Mouse (Mus musculus) CH12.LX (cell line): ENCODE results near the gene Ovca2. TPM values are rescaled to one million over a fixed set of nuclear protein-coding genes. Genes with fewer than 3 reads are reported as not detected.

Source experiments
- DNase-seq: peaks from one replicate; pipeline ENCODE4 v3.0.0-alpha.2; 2013; ENCODE audit errors: extremely low read depth
- H3K27ac ChIP-seq: 2 replicates; pipeline ENCODE4 v1.5.1; 2012; ENCODE audit warnings: low read depth, mild to moderate bottlenecking, control low read depth, moderate library complexity; ENCODE audit not compliant: insufficient read depth
- H3K27me3 ChIP-seq: replicated peaks from 2 replicates; pipeline ENCODE3; 2012; ENCODE audit warnings: inconsistent platforms
- H3K36me3 ChIP-seq, 2 experiments: replicated peaks in 1 of 2; 2 replicates each; pipeline versions ENCODE3 to v1.6.1; 2012; ENCODE audit warnings: inconsistent platforms in 1 of 2, low read length in 1 of 2, mild to moderate bottlenecking in 1 of 2, mixed read lengths in 1 of 2, moderate library complexity in 1 of 2; ENCODE audit not compliant: control insufficient read depth in 1 of 2, insufficient read depth in 1 of 2
- H3K4me1 ChIP-seq, 2 experiments: 2 replicates each; pipeline ENCODE4 v1.6.1; 2012; ENCODE audit warnings: inconsistent platforms in 1 of 2, moderate library complexity in 1 of 2; ENCODE audit not compliant: insufficient read depth in 2 of 2, control insufficient read depth in 1 of 2
- H3K4me2 ChIP-seq: 2 replicates; pipeline ENCODE4 v1.6.1; 2012; ENCODE audit warnings: low read depth, mild to moderate bottlenecking, control low read depth; ENCODE audit not compliant: poor library complexity, insufficient read depth, severe bottlenecking
- H3K4me3 ChIP-seq, 3 experiments: fragments of 150-350 bp in 1 of 3; sonication (generic) in 1 of 3; replicated peaks in 1 of 3; 2 replicates each; pipeline versions ENCODE3 to v1.5.1; 2011 to 2012; ENCODE audit warnings: low read depth in 2 of 3, low read length in 2 of 3, mild to moderate bottlenecking in 2 of 3, moderate library complexity in 2 of 3, control low read depth in 1 of 3, improper control_type of control experiment in 1 of 3, inconsistent platforms in 1 of 3, mixed read lengths in 1 of 3; ENCODE audit not compliant: poor library complexity in 1 of 3
- H3K79me2 ChIP-seq: replicated peaks from 2 replicates; pipeline ENCODE4 v1.6.1; 2012; ENCODE audit warnings: mild to moderate bottlenecking, moderate library complexity; ENCODE audit not compliant: control insufficient read depth, poor library complexity, insufficient read depth, severe bottlenecking; ENCODE audit errors: extremely low read depth
- H3K9ac ChIP-seq: 2 replicates; pipeline ENCODE4 v1.6.1; 2012; ENCODE audit warnings: low read depth, mild to moderate bottlenecking, control low read depth, moderate library complexity; ENCODE audit not compliant: insufficient read depth
- H3K9me3 ChIP-seq: replicated peaks from 2 replicates; pipeline ENCODE3; 2012; ENCODE audit warnings: low read length, inconsistent platforms, mixed read lengths
- CHD2 ChIP-seq: IDR thresholded peaks from 2 replicates; pipeline ENCODE4 v1.6.1; 2011; ENCODE audit warnings: low read length, improper control_type of control experiment
- E2F4 ChIP-seq: IDR thresholded peaks from 2 replicates; pipeline ENCODE4 v1.6.1; 2011; ENCODE audit warnings: low read depth, low read length, improper control_type of control experiment; ENCODE audit not compliant: insufficient replicate concordance
- ELF1 ChIP-seq: IDR thresholded peaks from 2 replicates; pipeline ENCODE4 v1.6.1; 2014; ENCODE audit warnings: low read depth, mild to moderate bottlenecking, inconsistent platforms, low read length, improper control_type of control experiment
- EP300 ChIP-seq: IDR thresholded peaks from 2 replicates; pipeline ENCODE4 v1.6.1; 2011; ENCODE audit warnings: low read length, improper control_type of control experiment
- ETS1 ChIP-seq: conservative IDR thresholded peaks from 2 replicates; pipeline ENCODE4 v1.6.1; 2012; ENCODE audit warnings: low read depth, mild to moderate bottlenecking, inconsistent platforms, low read length, improper control_type of control experiment, moderate library complexity
- HCFC1 ChIP-seq: IDR thresholded peaks from 2 replicates; pipeline ENCODE4 v1.6.1; 2012; ENCODE audit warnings: low read depth, mild to moderate bottlenecking, inconsistent platforms, low read length, improper control_type of control experiment
- JUN ChIP-seq: IDR thresholded peaks from 2 replicates; pipeline ENCODE4 v1.6.1; 2011; ENCODE audit warnings: low read depth, mild to moderate bottlenecking, low read length, improper control_type of control experiment, moderate library complexity; ENCODE audit not compliant: insufficient read depth
- KAT2A ChIP-seq: IDR thresholded peaks from 2 replicates; pipeline ENCODE4 v1.6.1; 2012; ENCODE audit warnings: low read length, improper control_type of control experiment, inconsistent platforms; ENCODE audit not compliant: insufficient replicate concordance
- MAX ChIP-seq: IDR thresholded peaks from 2 replicates; pipeline ENCODE4 v1.6.1; 2011; ENCODE audit warnings: low read length, improper control_type of control experiment
- MXI1 ChIP-seq: IDR thresholded peaks from 2 replicates; pipeline ENCODE4 v1.6.1; 2011; ENCODE audit warnings: mild to moderate bottlenecking, low read depth, low read length, improper control_type of control experiment
- NELFE ChIP-seq: IDR thresholded peaks from 2 replicates; pipeline ENCODE4 v1.6.1; 2011; ENCODE audit warnings: low read depth, low read length, improper control_type of control experiment
- PAX5 ChIP-seq: IDR thresholded peaks from 2 replicates; pipeline ENCODE4 v1.6.1; 2012; ENCODE audit warnings: low read length, inconsistent platforms, mixed read lengths
- RAD21 ChIP-seq: IDR thresholded peaks from 2 replicates; pipeline ENCODE4 v1.6.1; 2011; ENCODE audit warnings: low read depth, mild to moderate bottlenecking, low read length, improper control_type of control experiment, moderate library complexity
- RCOR1 ChIP-seq: conservative IDR thresholded peaks from 2 replicates; pipeline ENCODE4 v1.6.1; 2012; ENCODE audit warnings: low read depth, mild to moderate bottlenecking, inconsistent platforms, low read length, improper control_type of control experiment
- SIN3A ChIP-seq: IDR thresholded peaks from 2 replicates; pipeline ENCODE4 v1.6.1; 2012; ENCODE audit warnings: low read length, improper control_type of control experiment, inconsistent platforms
- TCF12 ChIP-seq: IDR thresholded peaks from 2 replicates; pipeline ENCODE4 v1.6.1; 2014; ENCODE audit warnings: low read depth, mild to moderate bottlenecking, inconsistent platforms, low read length, improper control_type of control experiment
- ZKSCAN1 ChIP-seq: IDR thresholded peaks from 2 replicates; pipeline ENCODE4 v1.6.1; 2012; ENCODE audit warnings: low read depth, inconsistent platforms, low read length, improper control_type of control experiment, borderline replicate concordance
- ZNF384 ChIP-seq: IDR thresholded peaks from 2 replicates; pipeline ENCODE4 v1.6.1; 2012; ENCODE audit warnings: low read depth, low read length, improper control_type of control experiment, inconsistent platforms
- dilution Hi-C: fragments of 300-500 bp; cut with MboI; formaldehyde crosslinking; loops from 2 replicates; pipeline ENCODE4 v1.14.3; 2020; ENCODE audit warnings: low sequenced_read_pairs; ENCODE audit not compliant: extremely low pct_unique_long_range_greater_than_20kb, extremely low pct_ligation_motif_present
- in situ Hi-C: fragments of 300-500 bp; cut with MboI; formaldehyde crosslinking; loops from 3 replicates; pipeline ENCODE4 v1.14.3; 2019; ENCODE audit warnings: low sequenced_read_pairs, low pct_ligation_motif_present, low pct_unique_long_range_greater_than_20kb, mixed read lengths
- polyA plus RNA-seq: library from polyadenylated mRNA; unstranded; fragments of >175 nt; gene quantifications from 2 replicates; pipeline ENCODE4 v1.2.1, GENCODE M21; 2012; ENCODE audit warnings: low read depth; ENCODE audit not compliant: insufficient read length
- total RNA-seq, 2 experiments: library from RNA; depleted of rRNA; stranded (reverse); fragments of 300-350 nt in 1 of 2; fragments of >200 nt in 1 of 2; gene quantifications; 2 replicates each; pipeline ENCODE4 v1.2.3; 2012 to 2014

Gene Ovca2
- total and polyA plus RNA-seq, 3 experiments: 20.7 to 86.9 (median 32.1) TPM

DNA sequence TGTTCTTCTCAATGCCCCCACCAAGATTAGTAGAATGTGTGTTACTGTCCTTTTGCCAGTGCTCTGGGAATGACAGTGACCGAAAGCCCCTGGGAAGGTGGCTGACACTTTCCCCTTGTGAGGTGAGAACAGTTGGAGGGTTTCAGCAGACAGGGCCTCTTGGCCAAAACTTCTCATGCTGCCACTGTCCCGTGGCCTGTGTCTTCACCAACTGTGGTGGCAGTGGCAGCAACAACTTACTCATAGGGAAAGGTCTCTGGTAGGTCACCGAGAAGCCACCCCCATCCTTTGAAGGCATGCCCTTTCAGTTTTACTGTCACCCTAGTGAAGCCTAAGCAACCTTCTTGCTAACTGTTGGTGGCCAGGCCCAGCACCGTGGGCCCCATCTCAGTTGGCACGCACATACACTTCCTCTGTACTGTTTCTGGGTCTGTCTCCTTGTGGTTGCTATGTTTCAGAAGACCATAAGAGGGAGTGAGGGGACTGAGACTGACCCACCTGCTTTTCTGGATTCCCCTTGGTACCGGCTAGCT lies 24.5 kb downstream of the Ovca2 start (continued):
- TF ChIP-seq JUN: peak; percentile 84; the same call in 1 of the 2 replicates
- TF ChIP-seq E2F4: no peak
- TF ChIP-seq ZKSCAN1: no peak
- TF ChIP-seq ZNF384: 0 out of 2 replicates have a peak, but pooled peaks have one; percentile 28
- peak; percentile 94 for TF ChIP-seq EP300
- peak; percentile 91 for TF ChIP-seq SIN3A
- 0 out of 2 replicates have a peak, but pooled peaks have one; percentile 22 for TF ChIP-seq KAT2A
- peak; percentile 96 for TF ChIP-seq ETS1
- peak; percentile 80 for TF ChIP-seq CHD2
- TF ChIP-seq NELFE: peak; percentile 54; the same call in 1 of the 2 replicates
- TF ChIP-seq MAX: peak; percentile 76
- no peak for TF ChIP-seq PAX5
- TF ChIP-seq RAD21: peak; percentile 74
- peak; percentile 71 for TF ChIP-seq MXI1
- TF ChIP-seq RCOR1: peak; percentile 83

DNA sequence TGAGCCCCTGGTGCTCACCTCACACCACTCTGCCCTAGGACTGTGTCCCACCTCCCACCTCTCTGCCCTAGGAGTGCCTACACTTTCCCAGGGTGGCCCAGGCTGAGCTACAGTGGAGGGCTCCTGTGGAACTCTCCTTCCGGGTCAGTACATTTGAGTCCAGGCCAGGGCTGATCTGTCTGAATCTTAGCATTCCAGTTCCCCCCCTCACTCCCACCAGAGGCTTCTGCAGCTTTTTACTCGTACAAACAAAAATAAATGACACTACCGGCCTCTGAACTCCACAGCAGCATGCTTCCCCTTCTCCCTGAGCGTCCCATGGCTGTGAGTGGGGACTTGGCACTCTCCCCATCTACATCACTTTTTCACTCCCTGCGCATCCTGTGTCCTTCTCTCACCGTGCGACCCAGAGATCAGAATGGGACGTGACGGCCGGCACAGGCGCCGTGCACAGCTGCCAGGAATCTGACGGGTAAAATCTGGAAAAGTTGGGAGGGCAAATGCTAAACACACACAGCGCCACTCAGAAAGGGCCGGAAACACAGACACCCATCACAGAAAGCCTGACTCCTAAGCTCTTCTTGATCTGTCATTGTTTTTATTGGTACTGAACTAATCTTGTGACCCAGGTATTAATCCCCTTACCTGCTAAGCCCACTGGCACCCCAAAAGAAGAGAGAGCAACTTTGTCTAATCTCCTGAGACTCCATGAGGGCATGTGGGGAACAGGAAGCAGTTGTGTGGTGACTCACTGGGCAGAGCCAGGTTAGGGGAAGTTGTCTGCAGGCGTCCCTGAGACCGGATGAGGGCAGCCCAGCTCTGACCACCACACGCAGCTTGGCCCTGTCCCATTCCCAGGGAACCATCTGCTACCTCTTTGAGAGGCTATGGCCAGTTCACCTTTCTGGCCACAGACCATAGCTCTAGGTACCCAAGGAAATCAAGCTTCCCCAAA lies 25.8 kb downstream of the Ovca2 start:
- Histone ChIP-seq H3K4me1 (peaks cover 17 to 64% of the 10 kb centered on the region in 2 experiments), H3K4me2 (0 out of 2 replicates have a peak overlapping the region, but pooled peaks have one; percentile 0), H3K27me3 (no peaks in the 10 kb centered on the region), H3K79me2 (no peaks in the 10 kb centered on the region), H3K27ac (peak overlapping the region; percentile 48), H3K9me3 (no peaks in the 10 kb centered on the region), H3K36me3 (peaks cover 6 to 50% of the 10 kb centered on the region in 2 experiments), H3K4me3 (peak overlapping the region; percentile 16 to 45 (median 26)), H3K9ac (no peak overlapping the region)
- in situ Hi-C loops (loop anchor here (25.0 kb wide), 1 partner anchor 516 kb away; the partner anchor contains the start of gene Cluh), dilution Hi-C loops (no loop called here)
- peak; percentile 75 for DNase-seq
- peak; percentile 47; the same call in 1 of the 2 replicates for TF ChIP-seq EP300
- TF ChIP-seq SIN3A: no peak
- no peak for TF ChIP-seq RAD21
- TF ChIP-seq ETS1: peak; percentile 54; the same call in 1 of the 2 replicates
- peak; percentile 38; the same call in 1 of the 2 replicates for TF ChIP-seq HCFC1
- 0 out of 2 replicates have a peak, but pooled peaks have one; percentile 42 for TF ChIP-seq TCF12
- peak; percentile 62 for TF ChIP-seq ELF1
